Comparison of ENCODE assay signal across 8 mouse cellular contexts in the genomic region with DNA sequence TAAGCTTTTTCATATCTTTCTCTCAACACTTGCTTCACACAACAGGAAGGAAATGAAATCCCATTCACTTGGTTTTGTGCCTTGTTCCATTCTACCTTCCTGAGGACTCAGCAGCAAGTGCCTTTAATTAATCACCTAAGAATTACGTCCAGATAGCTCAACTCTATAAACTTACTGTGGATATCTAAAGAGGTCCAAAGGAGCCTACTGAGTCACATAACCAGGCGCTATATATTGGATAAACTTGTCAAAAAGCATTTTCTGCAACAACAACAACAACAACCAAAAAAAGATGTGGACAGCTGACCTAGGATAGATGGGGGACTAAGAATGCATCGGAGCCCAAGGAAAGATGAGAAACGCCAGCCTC. TPM values are rescaled to one million over a fixed set of nuclear protein-coding genes. Genes with fewer than 3 reads are reported as not detected.
DNase-seq lines count a peak whose midpoint lies in the region; ATAC-seq and TF ChIP-seq lines count a peak whose summit lies in the region.

No protein-coding gene starts in this region.

- no peak for TF ChIP-seq POLR2A in small intestine, adult 2 months (IDR thresholded peaks at IDR 0.05; ENCODE audit: low read depth, low read length)

- H3K4me1 ChIP-seq in lung, postnatal 0 days (ENCODE audit: insufficient read depth, low read depth, low read length), result no peaks in the 10 kb centered on the region
- peaks cover 45% of the 10 kb centered on the region for H3K4me1 ChIP-seq in forebrain, embryonic 10.5 days
- H3K4me1 ChIP-seq in limb, embryonic 12.5 days (replicated peaks), result peaks cover 9% of the 10 kb centered on the region; the same call in 1 of the 2 replicates
- H3K4me1 ChIP-seq in small intestine, adult 2 months (ENCODE audit: control insufficient read depth, insufficient read depth, insufficient read length, low read length), result peaks cover under 1% of the 10 kb centered on the region; the same call in 1 of the 2 replicates

- no peaks in the 10 kb centered on the region for H3K9me3 ChIP-seq in lung, postnatal 0 days (ENCODE audit: low read length)
- H3K9me3 ChIP-seq in forebrain, embryonic 10.5 days, result no peaks in the 10 kb centered on the region
- H3K9me3 ChIP-seq in limb, embryonic 12.5 days, result no peaks in the 10 kb centered on the region

- peak overlapping the region; percentile 62 for H3K9ac ChIP-seq in lung, postnatal 0 days (replicated peaks; ENCODE audit: low read depth)
- peak overlapping the region; percentile 84; the same call in 1 of the 2 replicates for H3K9ac ChIP-seq in limb, embryonic 12.5 days (replicated peaks)

- H3K36me3 ChIP-seq in lung, postnatal 0 days (ENCODE audit: insufficient read depth, low read length), result no peaks in the 10 kb centered on the region
- peaks cover 20% of the 10 kb centered on the region for H3K36me3 ChIP-seq in forebrain, embryonic 10.5 days (replicated peaks)
- no peaks in the 10 kb centered on the region for H3K36me3 ChIP-seq in limb, embryonic 12.5 days
- H3K36me3 ChIP-seq in small intestine, adult 2 months (ENCODE audit: control insufficient read depth, insufficient read depth, low read length), result no peaks in the 10 kb centered on the region

- TF ChIP-seq EP300 in lung, postnatal 0 days (IDR thresholded peaks at IDR 0.05), result no peak

- no peak for ATAC-seq in lung, postnatal 0 days
- ATAC-seq in limb, embryonic 12.5 days (ENCODE audit: insufficient number of reproducible peaks, insufficient read depth, low FRiP score, low TSS enrichment, low read depth), result no peak
- ATAC-seq in inflammation-experienced regulatory T-cells, adult 6 months, result no peak

- H3K27me3 ChIP-seq in lung, postnatal 0 days (replicated peaks; ENCODE audit: insufficient read depth, low read length), result no peaks in the 10 kb centered on the region
- no peaks in the 10 kb centered on the region for H3K27me3 ChIP-seq in forebrain, embryonic 10.5 days (ENCODE audit: poor library complexity, severe bottlenecking)
- H3K27me3 ChIP-seq in limb, embryonic 12.5 days, result no peaks in the 10 kb centered on the region
- H3K27me3 ChIP-seq in small intestine, adult 2 months (ENCODE audit: control insufficient read depth, insufficient read depth, low read length), result no peaks in the 10 kb centered on the region

- no peak for DNase-seq in lung, postnatal 0 days (ENCODE audit: low spot score)
- DNase-seq in lung, postnatal 14 days, result no peak
- DNase-seq in forebrain, embryonic 10.5 days (ENCODE audit: extremely low spot score, low spot score), result no peak
- no peak for DNase-seq in thymus, postnatal 36 days
- no peak for DNase-seq in left cerebral cortex, postnatal 10 days (ENCODE audit: extremely low spot score in 1 of 2, low spot score in 2 of 2)

- no peak for TF ChIP-seq CTCF in lung, postnatal 0 days (IDR thresholded peaks at IDR 0.05)
- no peak for TF ChIP-seq CTCF in small intestine, adult 2 months (IDR thresholded peaks at IDR 0.05; ENCODE audit: extremely low read depth, insufficient read length, insufficient replicate concordance, low read depth, low read length)

- peak overlapping the region; percentile 90 for H3K4me3 ChIP-seq in lung, postnatal 0 days (ENCODE audit: low read depth, low read length)
- peak overlapping the region; percentile 96 for H3K4me3 ChIP-seq in forebrain, embryonic 10.5 days
- peak overlapping the region; percentile 95 for H3K4me3 ChIP-seq in limb, embryonic 12.5 days (replicated peaks)
- H3K4me3 ChIP-seq in small intestine, adult 2 months (ENCODE audit: low read depth, low read length), result peak overlapping the region; percentile 96

- peak overlapping the region; percentile 78 for H3K4me2 ChIP-seq in lung, postnatal 0 days (replicated peaks; ENCODE audit: low read depth, low read length)
- H3K4me2 ChIP-seq in limb, embryonic 12.5 days, result peak overlapping the region; percentile 89

- WGBS in lung, postnatal 0 days, result 3% methylated on average over 4 of the region's 4 CpGs
- WGBS in forebrain, embryonic 10.5 days, result under 1% methylated on average over 4 of the region's 4 CpGs
- 2% methylated on average over 4 of the region's 4 CpGs for WGBS in limb, embryonic 12.5 days
- WGBS in small intestine, adult 2 months, result 3% methylated on average over 4 of the region's 4 CpGs

- intact Hi-C loops in left cerebral cortex, postnatal 10 days (cut with DNase I), result loop anchor here (5.0 kb wide), 1 partner anchor 84 kb away; no protein-coding TSS in a partner anchor

- peak overlapping the region; percentile 92; the same call in 1 of the 2 replicates for H3K27ac ChIP-seq in lung, postnatal 0 days (ENCODE audit: low read length)
- H3K27ac ChIP-seq in forebrain, embryonic 10.5 days, result peak overlapping the region; percentile 97
- H3K27ac ChIP-seq in limb, embryonic 12.5 days, result no peak overlapping the region; the same call in 1 of the 2 replicates
- H3K27ac ChIP-seq in small intestine, adult 2 months (ENCODE audit: insufficient read depth, low read depth, low read length), result no peak overlapping the region

RNA-seq across cellular contexts. Expression of a gene that starts 1.1 kb away (rescaled TPM):
- polyA plus RNA-seq in lung, postnatal 0 days (2015; fragmentation: Nextera tagmentation; extraction: Ambion mirVana), result 15.3 and 19.8 TPM in 2 replicates
- polyA plus RNA-seq in forebrain, embryonic 10.5 days (2016; fragmentation: Nextera tagmentation; extraction: Ambion mirVana), result 9.5 and 10.2 TPM in 2 replicates
- 10.1 and 11.6 TPM in 2 replicates for polyA plus RNA-seq in limb, embryonic 12.5 days (2016; fragmentation: Nextera tagmentation; extraction: Ambion mirVana)
- 1.0 and 1.4 TPM in 2 replicates for polyA plus RNA-seq in small intestine, adult 2 months (2012; rRNA removed)
- polyA plus RNA-seq in inflammation-experienced regulatory T-cells, adult 6 months (2017; shearing (Covaris generic)), result under 1 TPM; 0.03 to 0.24 (median 0.17) TPM
- 10 to 100 TPM; 55.1 to 56.2 TPM for total RNA-seq in left cerebral cortex, postnatal 10 days (2021)

RNA-seq across cellular contexts. Expression of a gene that starts 47.1 kb away (rescaled TPM):
- 9.4 and 9.8 TPM in 2 replicates for polyA plus RNA-seq in lung, postnatal 0 days (2015; fragmentation: Nextera tagmentation; extraction: Ambion mirVana)
- polyA plus RNA-seq in forebrain, embryonic 10.5 days (2016; fragmentation: Nextera tagmentation; extraction: Ambion mirVana), result 5.5 and 6.7 TPM in 2 replicates
- 7.9 and 8.2 TPM in 2 replicates for polyA plus RNA-seq in limb, embryonic 12.5 days (2016; fragmentation: Nextera tagmentation; extraction: Ambion mirVana)
- polyA plus RNA-seq in small intestine, adult 2 months (2012; rRNA removed), result 2.4 and 3.5 TPM in 2 replicates
- 1 to 10 TPM in 2 of 3 experiments, under 1 TPM in 1; 0.83 to 7.4 (median 6.1) TPM for polyA plus RNA-seq in inflammation-experienced regulatory T-cells, adult 6 months (2017; shearing (Covaris generic))
- 1 to 10 TPM; 3.3 to 3.9 TPM for total RNA-seq in left cerebral cortex, postnatal 10 days (2021)

Comparison
In these comparisons a context has a peak if more than half of its experiments do, and no peak if none do; other contexts are left out.
1. H3K27ac ChIP-seq: peak in lung, postnatal 0 days (single experiment) and forebrain, embryonic 10.5 days (single experiment); none in limb, embryonic 12.5 days (single experiment) and small intestine, adult 2 months (single experiment).
2. Peak in every context shown above with its lines, with median percentiles within 50 percentile points of each other: H3K4me3 ChIP-seq.